Mouse (Mus musculus) cerebellum, adult 8-10 months (tissue): ENCODE measurements around the gene Tmprss2.
A peak's percentile ranks its signal among the peaks of the same experiment; 100 is the strongest.

Experiments
- DNase-seq: peaks from one replicate; pipeline ENCODE4 v3.0.0; 2022

Tmprss2 gene

DNA sequence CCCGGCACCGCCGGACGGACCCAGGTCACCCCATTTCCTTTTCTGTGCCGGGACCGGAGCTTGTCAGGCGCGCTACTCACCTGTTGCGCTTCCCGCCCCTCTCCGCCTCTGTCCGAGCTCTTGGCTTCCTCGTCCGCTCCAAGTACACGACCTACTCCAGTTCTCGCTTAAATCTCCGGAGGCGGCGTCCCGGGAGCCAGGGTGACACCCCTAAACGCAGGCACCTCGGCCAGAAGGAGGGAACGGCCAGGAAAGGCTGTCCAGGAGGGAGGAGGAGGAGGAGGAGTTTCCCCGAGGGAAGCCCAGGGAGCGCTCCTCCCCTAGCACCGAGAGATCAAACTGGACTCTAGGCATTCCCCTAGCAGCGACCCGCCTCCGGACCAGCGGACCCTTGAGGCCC, at the start of gene Tmprss2:
Gene Tmprss2 (minus strand): TSS at position 257 of the 400 bp plus-strand sequence.
- DNase-seq: no peak

- no peak for DNase-seq
These were observed 48.2 kb upstream of the Tmprss2 start for GRCm38 (mm10) chr16:97659225-97659658.

DNA sequence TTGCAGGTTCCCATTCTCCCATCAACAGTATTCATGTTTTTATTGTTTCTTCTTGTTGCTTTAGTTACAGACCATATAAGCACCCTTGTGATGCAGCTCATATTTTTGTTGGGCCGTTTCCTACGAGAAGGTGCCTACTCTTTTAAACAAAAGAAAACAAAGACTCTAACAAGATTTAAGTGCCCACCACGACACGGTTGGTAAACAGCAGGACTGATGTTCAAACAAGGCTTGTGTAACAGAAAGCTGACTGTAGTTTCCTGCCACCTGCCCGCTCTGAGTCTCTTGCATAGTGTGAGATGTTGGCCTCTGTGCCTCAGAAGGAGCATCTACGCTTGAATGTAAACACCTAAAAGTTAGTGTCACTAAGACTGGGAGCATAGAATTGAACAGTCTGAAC, 47.5 kb upstream of the Tmprss2 start:
- DNase-seq: no peak

- DNase-seq: no peak
These were observed 44.8 kb upstream of the Tmprss2 start for GRCm38 (mm10) chr16:97655800-97656199.

DNA sequence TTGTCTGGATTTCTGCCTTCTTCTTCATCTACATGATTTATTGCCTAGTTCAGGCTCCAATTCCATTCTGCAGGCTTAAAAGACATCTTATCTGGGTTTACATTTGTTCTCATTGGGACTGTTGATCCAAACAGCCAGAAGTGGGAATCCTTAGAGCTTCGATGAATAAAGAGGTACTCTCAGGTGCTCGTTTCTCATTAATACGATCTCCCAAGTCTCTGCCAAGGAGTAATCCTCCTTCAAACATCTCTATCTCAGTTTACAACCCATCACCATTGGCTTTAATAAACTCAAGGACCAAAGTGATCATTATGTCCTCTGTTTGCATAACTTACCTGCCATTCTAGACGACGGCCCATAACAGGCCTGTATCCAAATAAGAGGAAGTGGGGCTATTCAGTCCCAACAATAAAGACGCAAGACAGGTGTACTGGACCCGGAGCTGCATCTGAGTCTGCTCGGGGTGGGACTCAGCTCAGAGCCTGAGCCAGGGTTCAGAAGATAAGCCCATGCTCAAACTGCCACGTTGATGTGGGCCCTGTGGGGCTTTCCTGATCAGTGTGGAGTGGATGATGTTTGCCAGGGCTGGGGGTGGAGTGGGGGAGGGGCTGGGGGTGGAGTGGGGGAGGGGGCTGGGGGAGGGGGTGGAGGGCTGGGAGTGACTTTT, 38.7 kb upstream of the Tmprss2 start:
- no peak for DNase-seq

GRCm38 (mm10) chr16:97644681-97645080, 33.7 kb upstream of the Tmprss2 start:
- no peak for DNase-seq

DNA sequence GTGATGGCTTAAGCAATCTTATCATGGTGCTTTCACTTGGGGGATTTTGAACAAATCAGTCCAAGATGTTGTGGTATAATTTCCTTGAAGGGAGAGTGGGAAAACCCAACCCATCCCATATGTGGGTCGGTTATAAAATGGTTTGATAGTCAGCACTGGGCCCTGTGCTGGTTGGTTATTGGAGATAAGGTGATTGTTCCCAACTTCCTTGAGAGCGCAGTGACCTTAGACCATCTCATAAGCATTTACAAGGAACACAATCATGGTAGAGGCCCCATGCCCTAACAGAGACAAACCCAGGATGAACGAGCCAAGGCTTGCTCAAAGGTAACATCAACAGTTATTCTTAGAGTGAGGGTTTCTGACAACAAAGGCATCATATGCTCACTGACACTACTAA, 28.6 kb upstream of the Tmprss2 start:
- DNase-seq: no peak

GRCm38 (mm10) chr16:97632880-97633484, 22.0 kb upstream of the Tmprss2 start:
- DNase-seq: no peak

- no peak for DNase-seq
These were observed 12.2 kb upstream of the Tmprss2 start for GRCm38 (mm10) chr16:97623166-97623565.

DNA sequence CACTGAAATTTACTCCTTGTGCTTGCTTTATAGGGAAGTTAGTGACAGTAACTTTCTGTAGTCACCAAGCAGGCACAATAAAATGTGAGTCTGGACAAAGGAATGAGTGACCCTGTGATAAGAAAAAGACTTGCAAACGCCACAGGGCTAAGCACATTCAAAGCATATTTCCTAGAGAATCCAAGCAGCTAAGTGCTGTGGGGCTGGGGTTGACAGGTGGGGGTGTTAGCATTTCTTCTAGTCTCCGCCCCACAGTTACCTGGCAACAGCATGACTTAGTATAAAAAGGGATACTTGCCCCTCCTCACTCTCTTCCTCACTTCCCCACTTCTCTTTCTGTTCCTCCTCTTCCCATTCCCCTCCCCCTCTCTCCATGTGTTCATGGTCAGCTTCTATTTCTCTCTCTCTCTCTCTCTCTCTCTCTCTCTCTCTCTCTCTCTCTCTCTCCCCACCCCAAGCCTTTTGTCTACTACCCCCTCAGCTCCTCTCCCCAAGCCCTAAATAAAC, 11.4 kb upstream of the Tmprss2 start:
- DNase-seq: no peak

GRCm38 (mm10) chr16:97618285-97618684, 7.3 kb upstream of the Tmprss2 start:
- no peak for DNase-seq

DNA sequence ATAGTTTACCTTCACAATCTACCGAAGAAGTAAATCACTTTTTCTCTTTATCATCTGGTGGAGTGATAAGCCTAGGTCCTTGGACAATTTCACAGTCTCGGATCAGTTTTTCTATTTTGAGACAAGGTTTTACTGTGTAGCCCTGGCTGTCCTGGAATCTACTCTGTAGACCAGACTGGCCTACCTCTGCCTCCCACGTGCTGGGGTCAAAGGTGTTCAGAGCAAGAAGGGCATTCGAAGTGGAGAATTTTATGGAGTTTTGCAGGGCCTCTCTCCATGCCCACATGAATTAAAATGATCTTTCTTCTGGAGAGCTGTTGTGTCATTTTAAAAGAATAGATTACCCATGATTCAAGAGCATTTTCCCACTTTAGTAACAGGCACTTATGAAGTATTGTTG, 1.0 kb upstream of the Tmprss2 start:
- no peak for DNase-seq

DNA sequence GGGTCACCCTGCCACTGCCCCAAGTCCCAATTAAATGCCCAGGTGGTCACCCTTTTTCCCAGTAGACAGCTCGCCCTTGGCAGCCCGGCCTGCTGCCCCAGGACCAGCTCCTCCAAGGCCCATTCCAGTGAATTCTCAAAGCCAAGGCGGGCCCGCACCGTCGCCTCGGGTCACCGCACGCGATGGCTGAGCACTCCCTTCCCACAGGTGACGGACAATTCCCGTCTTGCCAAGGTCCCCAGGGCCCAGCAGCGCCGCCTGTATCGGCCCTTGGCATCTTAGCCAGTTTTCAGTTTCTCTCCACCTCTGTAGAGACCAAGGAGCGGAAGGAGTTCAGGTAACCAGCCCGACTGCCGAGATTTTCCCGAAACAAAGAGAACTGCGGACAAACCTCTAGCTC, 749 bp downstream of the Tmprss2 start:
- DNase-seq: no peak

DNA sequence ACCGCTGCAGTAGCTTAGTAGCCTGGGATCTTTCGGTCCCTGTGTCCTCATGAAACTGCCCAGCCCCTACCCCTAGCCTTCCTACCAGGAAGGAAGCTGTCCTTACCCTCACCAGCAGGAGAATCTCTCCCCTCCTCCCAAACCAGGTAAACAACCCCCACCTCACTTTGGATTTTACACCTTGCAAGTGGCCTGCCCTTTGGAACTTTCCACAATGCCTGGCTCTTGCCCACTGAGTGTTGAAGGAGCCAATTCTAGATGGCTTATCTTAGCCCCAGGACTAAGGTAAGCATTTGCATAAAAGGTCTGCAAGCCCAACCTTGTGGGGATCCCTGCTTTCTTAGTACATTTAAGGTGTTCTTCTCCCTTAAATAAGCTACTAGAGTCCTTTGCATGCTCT, 1.3 kb downstream of the Tmprss2 start:
- DNase-seq: no peak

DNA sequence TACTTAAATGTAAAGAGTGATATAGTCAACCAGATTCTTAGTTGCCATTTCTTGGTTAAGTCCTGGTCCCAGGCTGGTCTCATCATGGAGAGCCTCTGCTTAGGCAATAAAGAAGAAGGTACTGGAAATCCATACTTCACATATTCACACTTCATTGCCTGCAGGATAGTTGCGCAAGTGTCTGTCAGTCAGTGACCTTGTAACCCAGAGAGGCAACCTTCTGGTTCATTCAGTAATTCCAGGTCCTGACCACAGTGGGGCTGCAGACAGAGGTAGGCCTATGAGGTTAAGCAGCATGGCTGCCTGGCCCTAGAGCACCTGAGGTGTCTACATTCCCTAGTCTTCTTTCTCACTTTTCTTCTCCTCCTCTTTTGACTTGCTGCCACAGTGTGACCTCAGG, 3.0 kb downstream of the Tmprss2 start:
- no peak for DNase-seq

DNA sequence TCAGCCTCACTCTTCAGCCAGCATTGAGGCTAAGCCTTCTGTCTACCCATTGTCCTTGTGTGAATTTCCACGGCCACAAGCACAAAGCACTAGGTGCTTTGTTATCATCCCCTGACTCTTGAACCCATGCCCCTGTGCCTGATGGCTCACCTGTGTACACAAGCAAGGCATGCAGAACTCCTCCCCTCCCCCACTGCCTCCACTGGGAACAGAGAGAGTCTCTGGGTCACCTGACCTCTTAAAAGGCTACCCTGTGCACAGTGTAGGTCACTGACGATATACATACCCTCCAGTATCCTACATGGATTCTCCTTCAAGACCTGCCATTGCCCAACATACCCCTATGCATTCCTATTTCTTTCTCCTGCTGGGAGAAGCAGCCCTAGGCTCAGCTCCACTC, 4.2 kb downstream of the Tmprss2 start:
- DNase-seq: no peak

DNA sequence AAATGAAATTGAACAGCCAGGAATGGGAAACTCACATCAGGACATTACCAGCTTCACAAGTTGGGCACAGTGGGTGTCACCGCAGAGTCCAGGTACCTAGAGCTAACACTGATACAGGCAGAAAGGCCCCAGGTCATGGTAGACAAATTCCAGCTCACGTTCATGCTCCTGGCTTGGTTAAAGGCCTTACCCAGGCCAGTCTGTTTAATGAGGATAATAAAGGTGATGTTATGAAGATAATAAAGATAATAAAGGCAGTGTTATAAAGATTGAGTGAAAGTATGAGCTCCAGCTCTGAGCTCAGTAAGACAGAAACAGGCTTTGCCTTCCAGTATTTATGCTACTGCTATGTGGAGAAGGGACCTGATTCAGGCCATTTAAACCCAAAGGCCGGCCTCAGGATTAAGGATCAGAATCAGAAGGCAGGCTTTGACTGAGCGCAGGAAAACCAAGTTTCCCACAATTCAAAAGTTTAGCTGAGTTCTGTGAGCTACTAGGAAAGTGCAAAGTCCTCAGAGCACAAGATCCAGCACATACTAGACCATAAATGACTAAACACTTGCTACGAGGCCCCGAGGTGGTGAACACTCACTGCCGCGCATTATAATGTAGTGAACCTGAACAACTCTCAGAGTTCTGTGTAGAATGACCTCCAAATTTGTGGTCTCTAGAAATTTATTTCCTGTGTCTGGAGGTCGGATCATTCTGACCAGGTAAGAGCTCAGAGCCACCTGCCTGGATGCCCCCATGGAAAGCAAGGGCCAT, 4.9 kb downstream of the Tmprss2 start:
- no peak for DNase-seq

DNA sequence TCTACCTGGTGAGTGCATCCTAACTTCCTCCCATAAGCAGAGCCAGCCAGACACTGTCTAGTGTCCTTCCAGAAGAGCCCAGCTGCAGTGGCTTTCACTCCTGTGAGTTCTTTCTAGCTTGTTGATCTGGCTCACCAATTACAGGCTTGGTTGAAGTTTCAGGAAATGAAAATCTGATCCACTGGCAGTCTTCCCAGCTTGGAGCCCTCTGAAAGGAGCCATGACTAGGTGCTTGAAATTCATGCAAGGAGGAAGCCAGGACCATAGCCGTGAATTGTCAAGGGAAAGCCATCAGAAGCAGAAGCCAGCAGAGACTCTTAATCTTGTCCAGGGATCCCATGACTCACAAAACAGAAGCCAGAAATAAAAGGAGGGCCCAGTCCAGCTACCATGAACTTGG, 8.7 kb downstream of the Tmprss2 start:
- no peak for DNase-seq

DNA sequence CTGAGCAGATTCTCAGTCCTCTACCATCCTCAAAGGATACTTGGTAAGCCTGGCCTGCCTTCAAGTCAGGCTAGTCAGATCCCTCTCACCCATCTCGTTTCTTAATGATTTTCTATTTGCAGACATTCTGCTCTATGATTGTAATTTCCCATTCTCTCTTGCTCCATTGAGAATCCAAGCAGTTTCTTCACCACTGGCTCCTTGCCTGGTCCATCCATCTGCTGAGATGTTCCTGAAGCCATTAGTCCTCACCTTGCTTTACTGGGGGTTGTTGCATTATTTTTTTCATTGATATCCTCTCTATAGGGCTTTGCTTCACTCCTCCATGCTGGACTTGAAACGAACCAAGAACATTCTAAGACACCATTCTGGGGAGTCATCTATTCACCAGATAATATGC, 10.4 kb downstream of the Tmprss2 start:
- DNase-seq: no peak

GRCm38 (mm10) chr16:97598046-97598445, 12.9 kb downstream of the Tmprss2 start:
- DNase-seq: no peak

GRCm38 (mm10) chr16:97593816-97594509, 17.0 kb downstream of the Tmprss2 start:
- DNase-seq: no peak

- DNase-seq: peak; percentile 5
These were observed 17.9 kb downstream of the Tmprss2 start for GRCm38 (mm10) chr16:97593057-97593456.

DNA sequence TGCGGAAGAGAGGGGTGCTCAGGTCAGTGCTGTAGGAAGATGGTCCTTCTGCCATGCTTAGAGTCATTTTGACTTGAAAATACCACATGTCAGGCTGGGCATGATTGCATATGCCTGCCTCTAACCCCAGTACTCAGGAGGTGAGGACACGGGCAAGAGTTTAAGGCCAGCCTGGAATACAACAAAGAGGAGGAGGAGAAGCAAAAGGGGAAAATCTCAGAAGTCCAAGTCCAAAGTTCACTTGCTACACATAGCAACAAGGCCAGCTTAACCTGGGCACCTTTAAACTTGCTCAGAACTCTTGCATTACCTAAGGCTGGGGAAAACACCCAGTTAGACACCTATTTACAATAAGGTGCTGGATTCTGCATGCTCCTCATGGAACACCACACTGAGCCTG, 19.5 kb downstream of the Tmprss2 start:
- DNase-seq: no peak
